Mouse (Mus musculus): ENCODE data around the gene Parp11.

DNA sequence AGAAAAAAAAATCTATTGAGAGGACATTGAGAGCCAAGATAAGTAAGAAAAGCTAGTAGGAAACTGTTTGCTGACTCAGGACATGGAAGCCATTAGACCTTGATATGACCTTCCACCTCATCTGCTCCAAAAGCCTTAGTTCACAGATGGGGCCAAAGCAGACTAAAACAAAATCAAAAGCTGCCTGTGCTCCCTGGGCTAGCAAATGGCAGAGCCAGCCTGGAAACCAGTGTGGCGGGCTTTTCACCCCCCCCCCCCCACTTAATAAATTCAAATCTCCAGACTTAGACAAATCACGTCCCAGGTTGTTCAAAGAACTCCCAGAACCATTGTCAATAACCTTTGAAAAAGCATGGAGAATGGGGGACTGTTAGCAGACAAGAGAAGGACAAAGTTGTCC lies 2.7 kb upstream of the Parp11 start:
- TF ChIP-seq POLR2A (IDR thresholded peaks at IDR 0.05; ENCODE audit: low read depth, low read length) (no peak), CTCF (conservative IDR thresholded peaks at IDR 0.05; ENCODE audit: insufficient read depth, insufficient read length, low read depth, low read length) (no peak)

Measured in kidney, adult 2 months (tissue).